Comparison of ENCODE assay signal across 9 mouse cellular contexts in the genomic region with DNA sequence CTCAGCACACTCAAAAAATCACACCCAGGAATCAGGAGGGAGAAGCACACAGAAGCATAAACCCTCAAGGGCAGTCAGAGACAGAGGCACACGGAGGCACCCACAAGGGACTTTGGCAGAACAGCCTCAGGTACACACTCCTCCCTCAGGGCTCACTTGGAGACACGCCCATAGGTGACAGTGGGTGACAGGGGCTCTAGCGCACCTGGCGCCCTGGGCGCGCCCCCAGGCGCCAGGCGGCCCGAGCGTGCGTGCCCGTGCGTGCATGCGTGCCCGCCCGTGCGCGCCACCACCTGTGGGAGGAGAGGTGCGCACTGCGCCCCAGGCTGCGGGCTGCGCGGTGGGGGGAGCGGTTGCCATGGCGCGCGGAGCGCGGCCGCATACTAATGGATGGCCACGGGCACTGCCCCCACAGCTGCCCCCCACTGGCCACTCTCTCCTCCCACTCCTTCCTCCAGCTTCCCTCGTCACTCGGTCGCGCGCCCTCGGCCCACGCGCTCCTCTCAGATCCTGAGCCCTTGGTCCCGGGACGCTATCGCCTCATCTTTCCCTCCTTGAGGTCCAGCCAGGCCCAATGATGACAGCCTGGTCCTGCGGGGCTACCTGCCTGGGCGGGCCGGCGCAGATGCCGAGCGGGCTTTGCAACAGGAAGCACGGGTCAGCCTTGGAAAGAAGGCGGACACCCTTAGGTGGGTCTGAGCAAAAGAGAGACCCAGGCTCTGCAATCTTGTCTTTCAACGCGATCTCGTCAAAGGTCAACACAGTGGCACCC. TPM values are rescaled to one million over a fixed set of nuclear protein-coding genes. Genes with fewer than 3 reads are reported as not detected.
DNase-seq lines count a peak whose midpoint lies in the region; ATAC-seq and TF ChIP-seq lines count a peak whose summit lies in the region.
"Had no signal": no experiment of that assay in that cellular context is flagged by ENCODE, and none has a peak within 500 bp of the region (broad histone marks: within the 10 kb centered on the region; RNA-seq: fewer than 3 reads in every experiment).

No protein-coding gene starts in this region.

- H3K4me2 ChIP-seq in embryonic facial prominence, embryonic 14.5 days (ENCODE audit: low read depth, low read length) = peak overlapping the region; percentile 87
- peak overlapping the region; percentile 73 for H3K4me2 ChIP-seq in hindbrain, embryonic 13.5 days
- H3K4me2 ChIP-seq in midbrain, embryonic 11.5 days = peak overlapping the region; percentile 60
- H3K4me2 ChIP-seq in stomach, embryonic 16.5 days (ENCODE audit: low read depth, low read length) = peak overlapping the region; percentile 85

- H3K9me3 ChIP-seq in embryonic facial prominence, embryonic 14.5 days (ENCODE audit: control insufficient read depth, low read length) = no peaks in the 10 kb centered on the region
- no peaks in the 10 kb centered on the region for H3K9me3 ChIP-seq in hindbrain, embryonic 13.5 days
- H3K9me3 ChIP-seq in midbrain, embryonic 11.5 days (ENCODE audit: control insufficient read depth, low read length) = no peaks in the 10 kb centered on the region
- no peaks in the 10 kb centered on the region for H3K9me3 ChIP-seq in stomach, embryonic 16.5 days (replicated peaks; ENCODE audit: control insufficient read depth, low read length)
- H3K9me3 ChIP-seq: G1E had no signal

- intact Hi-C loops in gastrocnemius, adult 2 months (cut with DNase I) = no loop called here
- intact Hi-C loops in left cerebral cortex, adult 2 months (cut with DNase I) = no loop called here

- peak; percentile 75 for DNase-seq in gastrocnemius, adult 2 months
- DNase-seq in gastrocnemius, adult 8-10 months (ENCODE audit: low spot score in 2 of 2) = no peak
- peak; percentile 69 for DNase-seq in adrenal gland, postnatal 10 days
- DNase-seq in embryonic facial prominence, embryonic 14.5 days (ENCODE audit: low spot score) = peak; percentile 74
- DNase-seq in left cerebral cortex, adult 2 months (ENCODE audit: extremely low spot score in 1 of 2, low spot score in 2 of 2) = peak; percentile 71 to 79
- peak; percentile 91 for DNase-seq in midbrain, embryonic 11.5 days (ENCODE audit: low spot score, missing footprints)

- peak; percentile 57 for ATAC-seq in embryonic facial prominence, embryonic 14.5 days (ENCODE audit: low read depth)
- peak; percentile 52 for ATAC-seq in hindbrain, embryonic 13.5 days (ENCODE audit: low FRiP score)
- ATAC-seq in midbrain, embryonic 11.5 days (ENCODE audit: low FRiP score) = peak; percentile 54
- ATAC-seq in stomach, embryonic 16.5 days (ENCODE audit: insufficient read depth, low FRiP score) = peak; percentile 56

- WGBS in embryonic facial prominence, embryonic 14.5 days = 2% methylated on average over 27 of the region's 53 CpGs
- 1% methylated on average over 39 of the region's 53 CpGs for WGBS in hindbrain, embryonic 13.5 days
- WGBS in midbrain, embryonic 11.5 days = 1% methylated on average over 32 of the region's 53 CpGs
- WGBS in stomach, embryonic 16.5 days = 2% methylated on average over 53 of the region's 53 CpGs

- H3K27ac ChIP-seq in gastrocnemius, adult 2 months = peak overlapping the region; percentile 87
- H3K27ac ChIP-seq in embryonic facial prominence, embryonic 14.5 days (replicated peaks; ENCODE audit: low read depth, low read length) = peak overlapping the region; percentile 61
- peak overlapping the region; percentile 85 for H3K27ac ChIP-seq in hindbrain, embryonic 13.5 days
- H3K27ac ChIP-seq in left cerebral cortex, adult 2 months = peak overlapping the region; percentile 85
- H3K27ac ChIP-seq in midbrain, embryonic 11.5 days (ENCODE audit: low read depth, low read length) = peak overlapping the region; percentile 40
- H3K27ac ChIP-seq in stomach, embryonic 16.5 days (ENCODE audit: low read length) = peak overlapping the region; percentile 93

- H3K9ac ChIP-seq in embryonic facial prominence, embryonic 14.5 days (ENCODE audit: low read depth, low read length) = peak overlapping the region; percentile 57
- H3K9ac ChIP-seq in hindbrain, embryonic 13.5 days = peak overlapping the region; percentile 73
- H3K9ac ChIP-seq in midbrain, embryonic 11.5 days (ENCODE audit: low read length) = peak overlapping the region; percentile 30; the same call in 1 of the 2 replicates
- peak overlapping the region; percentile 69 for H3K9ac ChIP-seq in stomach, embryonic 16.5 days (ENCODE audit: low read length)

- peaks cover 7% of the 10 kb centered on the region for H3K36me3 ChIP-seq in embryonic facial prominence, embryonic 14.5 days (ENCODE audit: control insufficient read depth, insufficient read depth, low read length)
- H3K36me3 ChIP-seq in hindbrain, embryonic 13.5 days = no peaks in the 10 kb centered on the region
- H3K36me3 ChIP-seq in midbrain, embryonic 11.5 days (ENCODE audit: control insufficient read depth, insufficient read depth, low read length) = no peaks in the 10 kb centered on the region
- H3K36me3 ChIP-seq in stomach, embryonic 16.5 days (ENCODE audit: control insufficient read depth, insufficient read depth, low read length) = no peaks in the 10 kb centered on the region
- H3K36me3 ChIP-seq: G1E had no signal

- H3K4me3 ChIP-seq in gastrocnemius, adult 2 months = peak overlapping the region; percentile 73
- peak overlapping the region; percentile 37 for H3K4me3 ChIP-seq in embryonic facial prominence, embryonic 14.5 days (ENCODE audit: low read depth, low read length)
- peak overlapping the region; percentile 42 for H3K4me3 ChIP-seq in hindbrain, embryonic 13.5 days
- H3K4me3 ChIP-seq in left cerebral cortex, adult 2 months = peak overlapping the region; percentile 38
- H3K4me3 ChIP-seq in midbrain, embryonic 11.5 days (ENCODE audit: low read depth, low read length) = peak overlapping the region; percentile 28
- H3K4me3 ChIP-seq in stomach, embryonic 16.5 days (replicated peaks; ENCODE audit: low read length) = peak overlapping the region; percentile 42

- peaks cover 42% of the 10 kb centered on the region for H3K4me1 ChIP-seq in embryonic facial prominence, embryonic 14.5 days (ENCODE audit: control insufficient read depth, insufficient read depth, low read length)
- peaks cover 51% of the 10 kb centered on the region for H3K4me1 ChIP-seq in hindbrain, embryonic 13.5 days (replicated peaks)
- peaks cover 26% of the 10 kb centered on the region for H3K4me1 ChIP-seq in midbrain, embryonic 11.5 days (ENCODE audit: control insufficient read depth, insufficient read depth, low read length)
- peaks cover 63% of the 10 kb centered on the region for H3K4me1 ChIP-seq in stomach, embryonic 16.5 days (ENCODE audit: control insufficient read depth, insufficient read depth, low read length)

- no peaks in the 10 kb centered on the region for H3K27me3 ChIP-seq in embryonic facial prominence, embryonic 14.5 days (replicated peaks; ENCODE audit: control insufficient read depth, insufficient read depth, low read length)
- H3K27me3 ChIP-seq in hindbrain, embryonic 13.5 days = no peaks in the 10 kb centered on the region
- peaks cover 13% of the 10 kb centered on the region for H3K27me3 ChIP-seq in midbrain, embryonic 11.5 days (ENCODE audit: control insufficient read depth, insufficient read depth, low read length)
- H3K27me3 ChIP-seq in stomach, embryonic 16.5 days (ENCODE audit: control insufficient read depth, insufficient read depth, low read length) = no peaks in the 10 kb centered on the region

- TF ChIP-seq CTCF in gastrocnemius, adult 2 months (IDR thresholded peaks at IDR 0.05) = peak; percentile 6; the same call in 1 of the 2 replicates
- TF ChIP-seq CTCF in left cerebral cortex, adult 2 months (IDR thresholded peaks at IDR 0.05) = no peak; the same call in none of the 2 replicates

RNA-seq across cellular contexts. Expression of a gene that starts 45.1 kb away (rescaled TPM):
- 10 to 100 TPM; 34.9 to 35.6 TPM for total RNA-seq in gastrocnemius, adult 2 months (2021)
- 10 to 100 TPM; 18.8 to 27.9 (median 27.3) TPM for total RNA-seq in gastrocnemius, adult 8-10 months (2022)
- 100 to 1,000 TPM; 122 to 123 TPM for total RNA-seq in adrenal gland, postnatal 10 days (2021)
- 83.4 and 92.4 TPM in 2 replicates for polyA plus RNA-seq in embryonic facial prominence, embryonic 14.5 days (2014; fragmentation: Nextera tagmentation; extraction: Ambion mirVana)
- polyA plus RNA-seq in hindbrain, embryonic 13.5 days (2015; fragmentation: Nextera tagmentation; extraction: Ambion mirVana) = 33.3 and 35.4 TPM in 2 replicates
- 10 to 100 TPM; 25.7 to 34.3 TPM for total RNA-seq in left cerebral cortex, adult 2 months (2021)
- 38.3 and 40.1 TPM in 2 replicates for polyA plus RNA-seq in midbrain, embryonic 11.5 days (2014; fragmentation: Nextera tagmentation; extraction: Ambion mirVana)
- polyA plus RNA-seq in stomach, embryonic 16.5 days (2015; fragmentation: Nextera tagmentation; extraction: Ambion mirVana) = 84.3 and 98.6 TPM in 2 replicates

Comparison
In these comparisons a context has a peak if more than half of its experiments do, and no peak if none do; other contexts are left out.
1. DNase-seq: peak in gastrocnemius, adult 2 months (single experiment), adrenal gland, postnatal 10 days (single experiment), embryonic facial prominence, embryonic 14.5 days (single experiment), left cerebral cortex, adult 2 months (2 of 2) and midbrain, embryonic 11.5 days (single experiment); none in gastrocnemius, adult 8-10 months (0 of 2).
2. H3K27ac ChIP-seq: peak in every context shown above with its lines; median percentile 93 in stomach, embryonic 16.5 days; 87 in gastrocnemius, adult 2 months; 85 in hindbrain, embryonic 13.5 days; 85 in left cerebral cortex, adult 2 months; 61 in embryonic facial prominence, embryonic 14.5 days; 40 in midbrain, embryonic 11.5 days.
3. Peak in every context shown above with its lines, with median percentiles within 50 percentile points of each other: H3K4me3 ChIP-seq, ATAC-seq, H3K4me2 ChIP-seq and H3K9ac ChIP-seq.